In genomic region chr2:99046557-99047233, GRCm38 (mm10) we compare ENCODE assay signal across 24 mouse cellular contexts.
"Had no signal": no experiment of that assay in that cellular context is flagged by ENCODE, and none has a peak within 500 bp of the region (broad histone marks: within the 10 kb centered on the region; RNA-seq: fewer than 3 reads in every experiment).

No protein-coding gene starts in this region.

- DNase-seq: gastrocnemius, adult 2 months; gastrocnemius, postnatal 10 days; gastrocnemius, postnatal 25 days; heart, adult 18-20 months; heart, postnatal 10 days; heart, postnatal 4 days; kidney, adult 18-20 months; kidney, adult 8-10 months; kidney, postnatal 10 days; kidney, postnatal 25 days; kidney, postnatal 4 days had no signal

- H3K27ac ChIP-seq: gastrocnemius, adult 2 months; heart, embryonic 10.5 days; hindbrain, embryonic 10.5 days; hindbrain, embryonic 12.5 days; hindbrain, embryonic 14.5 days; intestine, embryonic 15.5 days; layer of hippocampus, adult 2 months; left cerebral cortex, adult 2 months; limb, embryonic 10.5 days; limb, embryonic 12.5 days had no signal

- H3K4me2 ChIP-seq: heart, embryonic 12.5 days; hindbrain, embryonic 12.5 days; hindbrain, embryonic 14.5 days; intestine, embryonic 15.5 days; limb, embryonic 12.5 days had no signal

- H3K36me3 ChIP-seq: heart, embryonic 10.5 days; heart, embryonic 12.5 days; hindbrain, embryonic 10.5 days; hindbrain, embryonic 12.5 days; intestine, embryonic 15.5 days; limb, embryonic 10.5 days; limb, embryonic 12.5 days had no signal

- H3K4me1 ChIP-seq: heart, embryonic 10.5 days; heart, embryonic 12.5 days; hindbrain, embryonic 10.5 days; hindbrain, embryonic 12.5 days; intestine, embryonic 15.5 days; limb, embryonic 10.5 days; limb, embryonic 12.5 days had no signal

- H3K9me3 ChIP-seq: heart, embryonic 10.5 days; heart, embryonic 12.5 days; hindbrain, embryonic 10.5 days; hindbrain, embryonic 12.5 days; intestine, embryonic 15.5 days; limb, embryonic 10.5 days had no signal

- ATAC-seq: hindbrain, embryonic 16.5 days; inflammation-experienced regulatory T-cells, adult 6 months; intestine, embryonic 15.5 days; intestine, postnatal 0 days had no signal

- H3K27me3 ChIP-seq: heart, embryonic 12.5 days; hindbrain, embryonic 12.5 days; intestine, embryonic 15.5 days; limb, embryonic 12.5 days had no signal

- H3K4me3 ChIP-seq: gastrocnemius, adult 2 months; heart, embryonic 10.5 days; heart, embryonic 12.5 days; hindbrain, embryonic 10.5 days; hindbrain, embryonic 12.5 days; intestine, embryonic 15.5 days; layer of hippocampus, adult 2 months; left cerebral cortex, adult 2 months; limb, embryonic 10.5 days; limb, embryonic 12.5 days had no signal

- H3K9ac ChIP-seq: heart, embryonic 12.5 days; hindbrain, embryonic 12.5 days; hindbrain, embryonic 14.5 days; intestine, embryonic 15.5 days; limb, embryonic 12.5 days had no signal
